ENCODE assay signal across 23 mouse cellular contexts in the genomic region with DNA sequence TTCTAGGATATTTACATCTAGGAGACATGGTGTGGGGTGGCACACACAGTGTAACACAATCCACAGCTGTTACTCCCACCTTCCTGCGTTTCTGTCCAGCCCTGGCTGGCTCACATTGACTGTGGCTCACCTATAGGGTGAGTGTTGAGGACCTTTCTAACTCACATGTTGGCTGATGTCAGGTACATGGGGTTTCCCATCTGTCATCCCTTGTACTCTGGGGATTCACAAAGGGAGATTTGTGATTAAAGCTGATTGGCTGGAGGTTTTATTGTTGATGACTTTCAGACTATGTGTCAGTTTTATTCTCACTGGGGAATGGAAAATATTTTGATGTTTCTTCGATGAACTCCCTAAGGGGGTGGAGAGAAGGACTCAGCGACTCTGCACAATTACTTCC.
A peak's percentile ranks its signal among the peaks of the same experiment; 100 is the strongest.
DNase-seq lines count a peak whose midpoint lies in the region; TF ChIP-seq lines count a peak whose summit lies in the region.
"Had no signal": no experiment of that assay in that cellular context is flagged by ENCODE, and none has a peak within 500 bp of the region (broad histone marks: within the 10 kb centered on the region; RNA-seq: fewer than 3 reads in every experiment).

No protein-coding gene starts in this region.

- no peaks in the 10 kb centered on the region for H3K9me3 ChIP-seq in hindbrain, embryonic 10.5 days
- H3K9me3 ChIP-seq: embryonic facial prominence, embryonic 13.5 days; embryonic facial prominence, embryonic 15.5 days; forebrain, embryonic 10.5 days; forebrain, embryonic 13.5 days; forebrain, embryonic 15.5 days had no signal

- H3K4me3 ChIP-seq in testis, adult 2 months (ENCODE audit: control insufficient read depth, low read depth, low read length): peak overlapping the region; percentile 28; the same call in 1 of the 2 replicates
- no peak overlapping the region for H3K4me3 ChIP-seq in hindbrain, embryonic 10.5 days
- H3K4me3 ChIP-seq: embryonic facial prominence, embryonic 13.5 days; embryonic facial prominence, embryonic 15.5 days; erythroblast, embryonic 14.5 days; forebrain, embryonic 10.5 days; forebrain, embryonic 13.5 days; forebrain, embryonic 15.5 days had no signal

- H3K36me3 ChIP-seq in testis, adult 2 months (ENCODE audit: control insufficient read depth, insufficient read depth, low read length): no peaks in the 10 kb centered on the region
- no peaks in the 10 kb centered on the region for H3K36me3 ChIP-seq in hindbrain, embryonic 10.5 days
- H3K36me3 ChIP-seq: embryonic facial prominence, embryonic 13.5 days; embryonic facial prominence, embryonic 15.5 days; forebrain, embryonic 10.5 days; forebrain, embryonic 15.5 days; G1E had no signal

- no peak for TF ChIP-seq CTCF in testis, adult 2 months (IDR thresholded peaks at IDR 0.05; ENCODE audit: control insufficient read depth, insufficient read depth, insufficient replicate concordance, low read depth, low read length)

- no peaks in the 10 kb centered on the region for H3K27me3 ChIP-seq in testis, adult 2 months (ENCODE audit: control insufficient read depth, insufficient read depth, low read length)
- no peaks in the 10 kb centered on the region for H3K27me3 ChIP-seq in hindbrain, embryonic 10.5 days (ENCODE audit: insufficient read depth, poor library complexity, severe bottlenecking)
- H3K27me3 ChIP-seq: embryonic facial prominence, embryonic 13.5 days; embryonic facial prominence, embryonic 15.5 days; forebrain, embryonic 13.5 days; forebrain, embryonic 15.5 days had no signal

- H3K4me1 ChIP-seq in testis, adult 2 months (ENCODE audit: control insufficient read depth, insufficient read depth, low read length): no peaks in the 10 kb centered on the region
- no peaks in the 10 kb centered on the region for H3K4me1 ChIP-seq in hindbrain, embryonic 10.5 days (replicated peaks)
- H3K4me1 ChIP-seq: forebrain, embryonic 10.5 days had no signal

- no peak for TF ChIP-seq POLR2A in testis, adult 2 months (IDR thresholded peaks at IDR 0.05; ENCODE audit: control insufficient read depth, low read depth, low read length)

- DNase-seq in testis, postnatal 10 days (ENCODE audit: low spot score): no peak
- peak; percentile 39 for DNase-seq in CD4-positive, CD25-positive, alpha-beta regulatory T cell, adult 2 months (ENCODE audit: low read depth, low spot score)
- DNase-seq in induced T-regulatory cell, adult 2 months (ENCODE audit: low read depth): peak; percentile 24
- no peak for DNase-seq in hindbrain, embryonic 10.5 days (ENCODE audit: low spot score)
- no peak for DNase-seq in cerebellum, postnatal 25 days
- DNase-seq in urinary bladder, adult 18-20 months (ENCODE audit: low spot score in 2 of 2): no peak
- DNase-seq: adrenal gland, adult 8-10 months; adrenal gland, postnatal 14 days; adrenal gland, postnatal 36 days; cerebellum, adult 11-12 months; cerebellum, adult 2 months; cerebellum, adult 9-10 months; cerebellum, postnatal 36 days; embryo, embryonic 11 days; forebrain, postnatal 0 days had no signal

- WGBS in hindbrain, embryonic 10.5 days: 80% methylated on average over 3 of the region's 3 CpGs

- H3K27ac ChIP-seq in testis, adult 2 months (ENCODE audit: control insufficient read depth, insufficient read depth, low read depth, low read length): no peak overlapping the region
- H3K27ac ChIP-seq in hindbrain, embryonic 10.5 days: no peak overlapping the region
- H3K27ac ChIP-seq: embryonic facial prominence, embryonic 13.5 days; embryonic facial prominence, embryonic 15.5 days; forebrain, embryonic 10.5 days; forebrain, embryonic 13.5 days; forebrain, embryonic 15.5 days had no signal

Comparison
In these comparisons a context has a peak if more than half of its experiments do, and no peak if none do; other contexts are left out.
1. DNase-seq: peak in CD4-positive, CD25-positive, alpha-beta regulatory T cell, adult 2 months (single experiment) and induced T-regulatory cell, adult 2 months (single experiment); none in testis, postnatal 10 days (single experiment), hindbrain, embryonic 10.5 days (single experiment), cerebellum, postnatal 25 days (0 of 2) and urinary bladder, adult 18-20 months (0 of 2).